14 mouse cellular contexts compared by ENCODE assay signal in genomic region chr6:22104211-22104610, GRCm38 (mm10).
DNase-seq lines count a peak whose midpoint lies in the region; ATAC-seq and TF ChIP-seq lines count a peak whose summit lies in the region.
"Had no signal": no experiment of that assay in that cellular context is flagged by ENCODE, and none has a peak within 500 bp of the region (broad histone marks: within the 10 kb centered on the region; RNA-seq: fewer than 3 reads in every experiment).

No protein-coding gene starts in this region.

- no peaks in the 10 kb centered on the region for H3K9me3 ChIP-seq in forebrain, embryonic 14.5 days (replicated peaks; ENCODE audit: control insufficient read depth, low read length)
- H3K9me3 ChIP-seq in forebrain, embryonic 11.5 days (ENCODE audit: control insufficient read depth, low read length) = no peaks in the 10 kb centered on the region
- H3K9me3 ChIP-seq in embryonic facial prominence, embryonic 14.5 days (ENCODE audit: control insufficient read depth, low read length) = no peaks in the 10 kb centered on the region
- H3K9me3 ChIP-seq in midbrain, embryonic 13.5 days = no peaks in the 10 kb centered on the region
- H3K9me3 ChIP-seq in neural tube, embryonic 15.5 days (replicated peaks) = no peaks in the 10 kb centered on the region

- ATAC-seq in forebrain, embryonic 14.5 days = peak; percentile 46; the same call in 1 of the 2 replicates
- no peak for ATAC-seq in forebrain, embryonic 11.5 days (replicated peaks; ENCODE audit: low FRiP score)
- peak; percentile 93 for ATAC-seq in embryonic facial prominence, embryonic 14.5 days (ENCODE audit: low read depth)
- ATAC-seq in midbrain, embryonic 13.5 days = peak; percentile 75; the same call in 1 of the 2 replicates
- no peak for ATAC-seq in neural tube, embryonic 15.5 days (ENCODE audit: low FRiP score)

- TF ChIP-seq CTCF in brain, embryonic 14.5 days (IDR thresholded peaks at IDR 0.05; ENCODE audit: borderline replicate concordance, extremely low read depth, insufficient read depth, insufficient read length) = no peak

- DNase-seq in forebrain, embryonic 14.5 days (ENCODE audit: low spot score) = peak; percentile 59
- DNase-seq in forebrain, embryonic 11.5 days (ENCODE audit: low spot score) = no peak
- DNase-seq in brain, embryonic 14.5 days (ENCODE audit: low read depth) = peak; percentile 81
- DNase-seq in embryonic facial prominence, embryonic 14.5 days (ENCODE audit: low spot score) = peak; percentile 88
- DNase-seq in urinary bladder, postnatal 36 days (ENCODE audit: low spot score in 2 of 2) = no peak
- DNase-seq in ovary, postnatal 10 days (ENCODE audit: low spot score) = no peak
- DNase-seq: cerebellum, adult 11 months; heart, postnatal 4 days; kidney, adult 11 months; right cerebral cortex, adult 18-20 months; thymus, adult 18-20 months had no signal

- TF ChIP-seq POLR2A in brain, embryonic 14.5 days (IDR thresholded peaks at IDR 0.05; ENCODE audit: borderline replicate concordance, extremely low read depth, insufficient read depth, insufficient read length, poor library complexity, severe bottlenecking) = no peak

- no peak overlapping the region for H3K9ac ChIP-seq in forebrain, embryonic 14.5 days (ENCODE audit: low read length)
- no peak overlapping the region for H3K9ac ChIP-seq in forebrain, embryonic 11.5 days (ENCODE audit: low read length)
- no peak overlapping the region for H3K9ac ChIP-seq in embryonic facial prominence, embryonic 14.5 days (ENCODE audit: low read depth, low read length)
- H3K9ac ChIP-seq in midbrain, embryonic 13.5 days (replicated peaks) = no peak overlapping the region
- H3K9ac ChIP-seq in neural tube, embryonic 15.5 days (replicated peaks) = no peak overlapping the region

- no peaks in the 10 kb centered on the region for H3K27me3 ChIP-seq in forebrain, embryonic 14.5 days (replicated peaks; ENCODE audit: control insufficient read depth, insufficient read depth, low read length)
- no peaks in the 10 kb centered on the region for H3K27me3 ChIP-seq in forebrain, embryonic 11.5 days (ENCODE audit: control insufficient read depth, insufficient read depth, low read length)
- no peaks in the 10 kb centered on the region for H3K27me3 ChIP-seq in embryonic facial prominence, embryonic 14.5 days (replicated peaks; ENCODE audit: control insufficient read depth, insufficient read depth, low read length)
- H3K27me3 ChIP-seq in midbrain, embryonic 13.5 days = peaks cover 18% of the 10 kb centered on the region; the same call in 1 of the 2 replicates
- H3K27me3 ChIP-seq in neural tube, embryonic 15.5 days (replicated peaks) = no peaks in the 10 kb centered on the region

- H3K27ac ChIP-seq in forebrain, embryonic 14.5 days (ENCODE audit: low read depth, low read length) = no peak overlapping the region
- no peak overlapping the region for H3K27ac ChIP-seq in forebrain, embryonic 11.5 days (ENCODE audit: low read depth, low read length)
- H3K27ac ChIP-seq in embryonic facial prominence, embryonic 14.5 days (replicated peaks; ENCODE audit: low read depth, low read length) = no peak overlapping the region
- no peak overlapping the region for H3K27ac ChIP-seq in midbrain, embryonic 13.5 days
- no peak overlapping the region for H3K27ac ChIP-seq in neural tube, embryonic 15.5 days (replicated peaks)

- no peak overlapping the region for H3K4me3 ChIP-seq in forebrain, embryonic 14.5 days (ENCODE audit: low read depth, low read length)
- no peak overlapping the region for H3K4me3 ChIP-seq in forebrain, embryonic 11.5 days (ENCODE audit: low read depth, low read length)
- no peak overlapping the region for H3K4me3 ChIP-seq in embryonic facial prominence, embryonic 14.5 days (ENCODE audit: low read depth, low read length)
- no peak overlapping the region for H3K4me3 ChIP-seq in midbrain, embryonic 13.5 days (replicated peaks)
- no peak overlapping the region for H3K4me3 ChIP-seq in neural tube, embryonic 15.5 days (replicated peaks)

- no peak overlapping the region for H3K4me2 ChIP-seq in forebrain, embryonic 14.5 days (ENCODE audit: low read length)
- no peak overlapping the region for H3K4me2 ChIP-seq in forebrain, embryonic 11.5 days (ENCODE audit: low read depth, low read length, severe bottlenecking)
- no peak overlapping the region for H3K4me2 ChIP-seq in embryonic facial prominence, embryonic 14.5 days (ENCODE audit: low read depth, low read length)
- no peak overlapping the region for H3K4me2 ChIP-seq in midbrain, embryonic 13.5 days (replicated peaks)
- no peak overlapping the region for H3K4me2 ChIP-seq in neural tube, embryonic 15.5 days
- H3K4me2 ChIP-seq: heart, embryonic 11.5 days had no signal

- no peaks in the 10 kb centered on the region for H3K36me3 ChIP-seq in forebrain, embryonic 14.5 days (ENCODE audit: control insufficient read depth, insufficient read depth, low read length)
- H3K36me3 ChIP-seq in forebrain, embryonic 11.5 days (ENCODE audit: control insufficient read depth, insufficient read depth, low read length) = no peaks in the 10 kb centered on the region
- H3K36me3 ChIP-seq in embryonic facial prominence, embryonic 14.5 days (ENCODE audit: control insufficient read depth, insufficient read depth, low read length) = no peaks in the 10 kb centered on the region
- H3K36me3 ChIP-seq in midbrain, embryonic 13.5 days = no peaks in the 10 kb centered on the region
- H3K36me3 ChIP-seq in neural tube, embryonic 15.5 days = no peaks in the 10 kb centered on the region

- WGBS in forebrain, embryonic 14.5 days = 7% methylated on average over 8 of the region's 8 CpGs
- WGBS in forebrain, embryonic 11.5 days = 13% methylated on average over 8 of the region's 8 CpGs
- WGBS in embryonic facial prominence, embryonic 14.5 days = 19% methylated on average over 8 of the region's 8 CpGs
- 23% methylated on average over 8 of the region's 8 CpGs for WGBS in midbrain, embryonic 13.5 days
- 36% methylated on average over 8 of the region's 8 CpGs for WGBS in neural tube, embryonic 15.5 days

- H3K4me1 ChIP-seq in forebrain, embryonic 14.5 days (ENCODE audit: control insufficient read depth, insufficient read depth, low read length) = peaks cover 3% of the 10 kb centered on the region; the same call in 1 of the 2 replicates
- H3K4me1 ChIP-seq in forebrain, embryonic 11.5 days (replicated peaks; ENCODE audit: control insufficient read depth, insufficient read depth, low read length) = peaks cover 4% of the 10 kb centered on the region; the same call in 1 of the 2 replicates
- H3K4me1 ChIP-seq in embryonic facial prominence, embryonic 14.5 days (ENCODE audit: control insufficient read depth, insufficient read depth, low read length) = no peaks in the 10 kb centered on the region
- H3K4me1 ChIP-seq in midbrain, embryonic 13.5 days (replicated peaks) = 0 out of 2 replicates have a peak, but pooled peaks cover 7% of the 10 kb centered on the region
- H3K4me1 ChIP-seq in neural tube, embryonic 15.5 days = no peaks in the 10 kb centered on the region

Comparison
In these comparisons a context has a peak if more than half of its experiments do, and no peak if none do; other contexts are left out.
1. ATAC-seq: peak in forebrain, embryonic 14.5 days (single experiment), embryonic facial prominence, embryonic 14.5 days (single experiment) and midbrain, embryonic 13.5 days (single experiment); none in forebrain, embryonic 11.5 days (single experiment) and neural tube, embryonic 15.5 days (single experiment).
2. DNase-seq: peak in forebrain, embryonic 14.5 days (single experiment), brain, embryonic 14.5 days (single experiment) and embryonic facial prominence, embryonic 14.5 days (single experiment); none in forebrain, embryonic 11.5 days (single experiment), urinary bladder, postnatal 36 days (0 of 2) and ovary, postnatal 10 days (single experiment).